Mouse (Mus musculus) ovary, adult 18-20 months (tissue): ENCODE data around the gene Cd99l2.

Experiments
- DNase-seq: peaks from one replicate; pipeline ENCODE4 v3.0.0; 2022; ENCODE audit warnings: low spot score, mixed read lengths

Gene Cd99l2

DNA sequence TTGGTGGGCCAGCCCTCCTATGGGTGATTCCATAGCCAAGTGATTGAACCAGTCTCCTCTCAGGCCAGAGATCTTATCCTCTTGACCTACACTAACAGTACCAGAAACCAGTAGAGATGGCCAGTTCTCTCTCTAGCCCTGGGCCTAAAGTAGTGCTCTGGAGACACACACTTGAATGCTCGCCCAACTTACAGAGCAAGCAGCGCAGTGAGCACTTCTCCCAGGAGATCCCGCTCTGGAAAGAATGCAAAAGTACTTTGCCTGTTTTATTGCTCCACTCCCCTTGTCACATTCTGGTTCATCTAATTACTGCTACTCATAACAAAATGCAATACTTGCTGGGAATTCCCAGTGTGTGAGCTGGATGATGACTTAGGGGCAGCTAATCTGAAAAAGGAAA, 25.2 kb downstream of the Cd99l2 start:
- no peak for DNase-seq

DNA sequence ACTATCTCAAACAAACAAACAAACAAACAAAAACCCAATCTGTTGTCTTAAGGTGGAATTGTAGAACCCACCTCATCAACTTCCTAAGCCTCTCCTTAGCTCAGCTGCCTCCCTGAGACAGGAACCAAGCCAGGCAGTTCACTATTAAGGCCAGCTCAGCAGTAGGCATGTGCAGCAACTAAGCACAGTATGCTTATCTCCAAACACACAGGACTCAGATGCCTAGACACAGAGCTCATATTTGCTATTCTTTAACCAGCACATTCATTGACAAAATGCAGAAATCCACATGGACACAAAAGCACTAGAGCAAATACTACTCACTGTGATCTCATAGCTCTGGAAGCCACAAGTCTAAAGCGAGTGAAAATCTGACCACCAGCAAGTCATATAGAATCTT, 27.2 kb downstream of the Cd99l2 start:
- DNase-seq = no peak

DNA sequence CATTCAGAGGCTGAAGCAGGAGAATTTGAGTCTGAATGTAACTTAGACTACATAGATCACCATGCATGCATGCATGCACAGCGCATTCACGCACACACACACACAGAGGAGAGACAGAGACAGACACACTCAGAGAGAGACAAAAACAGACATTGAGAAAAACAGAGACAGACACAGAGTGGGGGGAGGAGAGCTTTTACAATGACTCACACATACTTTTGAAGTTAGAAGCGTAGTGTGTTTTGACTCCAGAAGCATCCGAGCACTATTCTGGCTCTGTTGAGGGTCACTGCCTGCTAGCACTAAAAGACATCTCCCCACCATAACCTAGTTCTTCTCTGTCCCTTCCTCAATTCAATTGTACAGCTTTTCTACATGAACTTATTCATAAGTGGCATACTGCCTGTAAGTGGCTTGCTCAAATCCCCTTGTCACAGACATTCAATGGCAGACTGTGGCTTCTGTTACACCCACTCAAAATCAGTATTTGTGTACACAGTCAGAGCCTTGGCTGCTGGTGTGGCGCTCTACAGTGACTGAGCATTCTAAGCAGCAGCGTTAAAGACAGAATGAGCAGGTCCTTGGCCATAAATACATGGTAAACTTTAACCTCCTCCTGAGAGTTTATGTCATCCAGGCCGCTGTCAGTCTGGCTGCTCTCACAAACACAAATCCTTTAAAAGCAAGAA, 28.4 kb downstream of the Cd99l2 start:
- no peak for DNase-seq

DNA sequence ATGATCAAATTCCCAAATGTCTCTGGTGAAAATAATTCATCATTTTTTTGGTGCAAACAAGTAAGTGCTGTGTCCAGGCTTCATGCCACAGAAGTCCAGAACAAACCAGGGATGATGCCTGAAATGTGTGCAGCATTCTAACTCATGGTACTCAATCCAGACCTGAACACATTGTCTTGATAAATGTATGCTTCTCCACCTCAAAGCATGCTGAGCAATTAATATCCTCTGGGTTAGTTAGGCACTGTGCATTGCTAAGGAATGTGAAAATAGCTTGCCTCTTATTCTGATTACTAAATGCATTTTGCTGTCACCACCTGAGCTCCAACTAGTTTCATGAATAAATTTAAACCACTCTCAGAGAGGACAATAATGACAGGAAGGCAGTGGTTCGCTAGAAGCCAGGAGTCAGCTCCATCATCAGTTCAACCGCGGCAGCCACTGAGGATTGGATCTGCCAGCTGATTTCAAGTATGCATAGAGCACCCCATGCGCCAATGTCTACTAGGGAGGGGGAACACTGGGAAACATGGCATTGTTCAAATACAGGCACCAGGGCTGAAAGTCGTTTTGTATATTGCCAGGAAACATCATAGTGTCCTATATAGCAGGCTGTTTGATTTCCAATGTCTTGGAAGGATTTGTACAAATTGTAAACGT, 36.4 kb downstream of the Cd99l2 start:
- DNase-seq = no peak

DNA sequence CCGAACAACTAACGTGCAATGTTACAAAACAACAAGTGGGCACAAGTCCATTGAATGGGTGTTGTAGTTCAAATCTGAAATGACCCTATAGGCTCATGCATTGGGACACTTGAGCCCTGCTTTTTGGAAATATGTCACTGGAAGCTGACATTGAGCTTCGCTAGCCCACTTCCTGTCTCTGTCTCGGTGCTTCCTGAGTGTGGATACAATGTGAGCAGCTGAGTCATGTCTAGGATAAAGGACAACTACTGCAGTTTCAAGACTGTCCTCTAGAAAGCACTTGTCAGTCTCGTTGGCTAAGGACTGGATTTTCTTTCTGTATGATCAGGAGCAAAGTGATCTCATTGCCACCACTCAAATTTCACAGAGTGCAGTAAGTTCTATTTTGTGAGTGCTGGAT, 49.7 kb downstream of the Cd99l2 start:
- DNase-seq = no peak

DNA sequence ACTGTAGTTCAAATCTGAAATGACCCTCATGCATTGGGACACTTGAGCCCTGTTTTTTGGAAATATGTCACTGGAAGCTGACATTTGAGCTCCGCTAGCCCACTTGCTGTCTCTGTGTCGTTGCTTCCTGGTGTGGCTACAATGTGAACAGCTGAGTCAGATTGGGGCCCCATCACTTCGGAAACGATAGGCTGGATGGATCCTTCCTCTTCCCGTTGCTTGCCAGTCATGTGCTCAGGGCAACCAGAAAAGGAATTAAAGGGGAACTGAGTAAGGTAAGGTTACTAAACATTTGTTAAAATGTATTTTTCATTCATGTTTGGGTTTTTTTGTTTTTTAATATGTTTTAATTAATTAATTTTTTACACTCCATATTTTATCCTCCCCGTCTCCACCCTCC, 53.2 kb downstream of the Cd99l2 start:
- DNase-seq = no peak

DNA sequence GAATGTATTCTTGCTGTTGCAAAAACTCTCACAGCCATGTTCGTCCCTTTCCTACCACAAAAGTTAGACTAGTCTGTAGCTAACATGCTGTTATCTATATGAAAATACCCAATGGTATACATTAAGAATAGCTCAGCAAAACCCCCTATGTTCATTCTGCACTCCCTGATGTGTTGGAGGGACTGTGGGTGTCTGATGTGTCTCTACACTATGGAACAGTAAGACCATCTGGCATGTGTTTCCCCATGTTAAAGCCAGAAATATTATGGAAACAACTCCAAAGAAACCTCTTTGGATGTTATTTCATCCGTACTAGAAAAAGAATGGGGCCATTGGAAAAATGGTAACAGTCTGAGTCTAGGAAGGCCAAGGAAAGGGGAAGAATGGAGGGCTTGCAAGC, 57.1 kb downstream of the Cd99l2 start:
- DNase-seq = no peak

DNA sequence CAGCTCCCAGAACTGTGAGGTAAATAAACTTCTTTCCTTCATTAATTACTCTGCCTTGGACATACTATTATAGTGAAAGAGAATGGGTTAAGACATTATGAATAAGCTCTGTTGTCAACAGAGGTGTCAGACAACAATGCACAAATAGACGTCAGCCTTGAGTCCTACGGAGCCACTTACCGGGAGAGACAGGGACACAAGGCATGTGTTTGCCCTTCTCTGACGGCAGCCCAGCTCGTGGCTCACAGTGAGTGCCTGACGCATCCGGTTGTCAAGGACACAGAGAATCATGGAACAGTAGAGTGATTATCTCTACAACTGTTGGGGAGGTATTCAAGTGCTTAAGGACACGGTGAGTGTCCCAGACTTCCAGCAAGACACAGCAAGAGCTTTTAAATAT, 57.8 kb downstream of the Cd99l2 start:
- DNase-seq = peak; percentile 11

DNA sequence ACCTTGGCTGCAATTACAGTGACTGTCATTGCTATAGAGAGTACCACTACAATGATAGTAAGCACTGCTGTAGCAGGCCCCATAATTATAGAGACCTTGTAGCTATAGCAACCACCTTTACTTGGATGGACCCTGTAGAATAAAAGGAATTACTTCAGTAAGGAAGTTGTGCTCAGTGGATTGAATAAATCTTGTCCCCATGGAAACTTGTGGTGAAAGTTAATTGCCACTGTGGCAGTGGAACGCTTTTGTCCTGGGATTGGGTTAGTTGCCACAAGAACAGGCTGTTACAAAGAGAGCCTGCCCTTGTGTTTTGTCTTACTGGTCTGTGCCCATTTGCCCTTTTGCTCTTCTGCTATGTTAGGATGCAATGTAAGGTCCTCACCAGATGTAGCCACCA, 58.2 kb downstream of the Cd99l2 start:
- DNase-seq = no peak

DNA sequence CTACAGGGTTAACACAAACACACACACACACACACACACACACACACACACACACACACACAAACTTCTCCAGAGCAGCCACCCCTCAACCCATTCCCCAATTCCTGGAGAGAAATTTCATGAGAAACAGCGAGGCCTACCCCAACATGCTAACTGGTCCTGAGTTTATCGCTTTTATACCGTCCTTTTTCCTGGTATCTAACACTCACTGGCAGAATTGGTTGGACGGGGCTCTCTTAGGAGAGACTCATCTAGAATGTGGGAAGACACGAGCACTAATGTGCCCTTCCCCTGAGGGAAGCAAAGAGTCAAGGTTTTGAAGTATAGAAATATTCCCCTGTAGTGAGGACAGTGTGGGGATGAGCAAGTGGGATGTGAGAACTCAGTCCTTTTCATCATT, 61.7 kb downstream of the Cd99l2 start:
- DNase-seq = no peak

DNA sequence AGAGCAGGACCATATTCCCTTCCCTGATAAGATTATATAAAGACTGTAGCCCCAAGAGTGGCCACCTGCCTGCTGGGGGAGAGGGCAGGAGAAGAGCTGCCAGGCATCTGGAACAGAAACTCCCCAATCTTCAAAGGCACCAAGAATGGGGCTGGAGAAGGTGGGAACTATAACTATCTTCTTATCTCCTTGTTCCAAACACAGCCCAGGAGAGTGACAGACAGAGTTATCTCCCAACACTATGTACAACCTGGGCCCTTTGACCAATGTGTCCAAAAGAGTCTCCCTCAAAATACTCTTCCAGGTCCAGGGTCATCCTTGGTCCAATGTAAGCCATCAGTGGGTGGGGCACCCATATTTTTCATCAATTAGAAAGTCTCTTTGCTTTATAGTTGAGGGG, 65.2 kb downstream of the Cd99l2 start:
- DNase-seq = no peak

DNA sequence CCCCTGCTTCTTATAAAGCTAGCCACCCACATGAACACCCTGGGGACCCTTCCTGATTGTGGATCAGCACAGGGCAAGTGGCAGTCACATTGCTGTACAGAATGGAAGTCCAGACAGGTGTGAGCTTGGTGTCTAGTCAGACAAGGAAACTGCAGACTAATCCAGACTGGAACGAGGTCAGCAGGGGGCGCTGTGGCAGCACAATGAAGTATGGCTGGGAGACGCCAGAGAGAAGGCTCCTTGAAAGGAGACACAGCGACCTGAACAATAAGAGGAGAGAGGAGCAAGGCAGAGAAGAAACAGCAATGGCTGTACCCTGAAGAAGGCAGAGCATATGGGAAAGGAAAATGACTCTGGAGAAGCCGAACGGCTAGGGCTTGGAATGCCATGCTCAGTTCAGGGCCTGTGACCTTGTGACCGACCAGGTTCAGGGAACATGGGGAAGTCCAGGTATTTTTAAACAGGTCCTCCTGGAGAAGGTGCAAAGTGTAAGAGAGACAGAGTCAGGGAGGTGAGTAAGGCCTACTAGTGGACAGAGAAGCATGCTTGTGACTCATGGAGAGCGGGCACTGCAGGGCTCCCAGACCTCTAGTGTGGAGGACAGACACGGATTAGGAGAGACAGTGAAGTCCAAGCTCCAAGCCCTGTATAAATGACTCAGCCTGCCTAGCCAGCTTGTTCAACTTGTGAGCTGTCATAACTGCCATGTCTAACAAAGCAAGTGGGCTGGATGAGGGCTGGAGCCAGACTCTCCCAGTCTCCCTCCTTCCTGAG, 66.7 kb downstream of the Cd99l2 start:
- peak; percentile 23 for DNase-seq

DNA sequence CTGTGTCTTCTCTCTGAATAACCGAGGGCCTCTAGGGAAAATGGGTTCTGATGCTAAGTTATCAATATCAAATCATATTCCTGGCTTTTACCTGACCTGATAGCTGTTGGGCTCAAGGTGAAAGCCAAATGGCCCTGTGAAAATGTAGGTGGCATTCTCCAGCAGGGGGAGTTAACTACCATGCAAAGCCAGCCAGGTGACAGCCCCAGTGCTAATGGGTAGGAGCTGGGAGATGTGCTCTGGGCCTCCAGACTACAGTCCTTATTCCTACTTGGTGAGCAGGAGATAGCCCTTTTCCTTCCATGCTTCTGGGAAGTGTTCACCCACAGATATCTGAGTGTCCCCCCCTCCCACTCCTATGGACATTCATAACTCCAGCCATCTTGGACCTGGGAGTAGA, 67.8 kb downstream of the Cd99l2 start:
- no peak for DNase-seq

DNA sequence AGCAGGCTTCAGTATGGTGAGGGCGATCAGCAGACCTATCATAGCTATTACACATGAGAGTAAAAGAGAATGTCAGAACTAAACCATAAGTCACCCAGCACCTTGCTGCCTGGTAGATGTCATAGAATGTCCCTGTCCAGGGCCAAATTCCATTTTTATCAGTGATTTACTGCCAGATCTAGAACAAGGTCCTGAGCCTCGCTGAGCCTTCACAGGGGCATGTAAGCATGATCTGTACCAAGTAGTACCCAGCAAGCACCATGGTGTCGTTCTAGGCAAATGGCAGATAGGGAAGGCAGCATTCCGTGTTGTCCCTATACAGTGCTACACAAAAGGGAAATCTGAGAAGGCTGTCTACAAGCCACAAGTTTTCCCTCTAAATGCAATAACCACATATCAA, 79.0 kb downstream of the Cd99l2 start:
- DNase-seq = no peak

DNA sequence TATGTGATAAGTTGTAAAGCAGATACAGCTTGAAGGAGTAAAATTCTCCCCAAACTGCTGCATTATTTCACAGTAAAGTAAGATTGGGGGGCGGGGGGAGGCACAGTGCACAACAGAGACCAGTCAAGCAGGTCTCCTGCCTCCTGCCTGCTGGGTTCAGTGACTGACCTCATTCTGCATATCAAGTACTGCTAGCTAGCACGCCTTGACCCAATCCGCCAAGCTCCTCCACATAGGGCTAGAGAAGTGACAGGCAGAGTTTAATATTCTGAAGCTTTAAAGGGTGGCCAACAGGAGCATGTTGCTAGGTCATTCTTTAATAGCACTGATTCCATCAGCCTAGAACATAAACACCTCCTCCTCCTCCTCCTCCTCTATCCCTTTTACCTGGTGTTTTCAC, 79.9 kb downstream of the Cd99l2 start:
- no peak for DNase-seq

DNA sequence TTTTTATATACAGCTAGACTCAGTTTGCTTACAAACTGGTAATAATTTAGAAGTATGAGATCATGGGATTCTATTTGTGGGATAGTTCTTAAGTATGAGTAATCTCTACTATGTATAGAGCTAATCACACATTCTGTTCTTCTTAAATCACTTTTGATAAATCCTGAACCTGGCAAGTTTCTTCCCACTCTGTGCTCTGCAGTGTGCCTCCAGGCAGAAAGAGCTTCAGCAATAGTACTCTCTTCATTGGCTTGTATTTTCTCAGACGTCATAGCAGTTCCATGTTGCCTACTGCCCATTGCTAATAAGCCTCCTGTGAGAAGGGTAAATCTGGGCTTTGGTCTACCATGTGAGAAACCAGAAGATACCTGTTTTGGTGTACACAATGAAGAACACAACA, 84.3 kb downstream of the Cd99l2 start:
- DNase-seq = no peak

DNA sequence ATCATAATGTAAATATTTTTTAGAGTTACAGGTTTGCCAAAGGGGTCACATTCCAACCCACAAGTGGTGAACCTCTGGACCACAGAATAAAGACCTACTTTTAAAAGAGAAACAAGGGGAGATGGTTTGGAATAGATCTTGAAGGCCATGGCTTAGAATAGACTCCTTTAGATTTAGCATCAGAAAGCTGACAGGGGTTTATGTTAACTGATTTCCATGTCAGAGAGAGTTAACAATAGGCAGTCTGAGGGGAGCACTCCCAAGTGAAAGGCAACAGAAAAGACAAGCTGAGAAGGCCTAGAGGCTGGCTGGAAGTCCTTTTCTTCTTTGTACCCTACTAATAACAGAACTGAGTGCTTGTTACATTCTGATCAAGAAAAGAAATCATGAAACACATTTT, 86.4 kb downstream of the Cd99l2 start:
- DNase-seq = no peak

DNA sequence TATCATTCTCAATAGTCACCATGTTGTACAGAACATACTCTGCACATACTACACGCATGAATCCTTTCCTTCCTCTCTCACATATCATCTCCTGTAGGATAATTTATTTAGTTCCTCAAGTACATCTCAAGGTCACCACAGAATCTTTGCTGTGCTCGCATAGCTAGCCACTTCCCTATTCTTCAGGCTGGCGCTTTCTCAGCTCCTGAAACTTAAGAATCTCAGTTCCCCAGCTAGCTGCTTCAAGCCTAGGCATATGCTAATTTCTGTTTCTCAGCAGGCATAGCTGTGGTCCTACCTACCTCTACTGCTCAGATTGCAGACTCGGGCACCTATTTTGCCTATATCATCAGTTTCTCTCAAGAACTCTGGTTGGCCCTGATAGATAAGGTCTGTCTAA, 96.3 kb downstream of the Cd99l2 start:
- DNase-seq = no peak

DNA sequence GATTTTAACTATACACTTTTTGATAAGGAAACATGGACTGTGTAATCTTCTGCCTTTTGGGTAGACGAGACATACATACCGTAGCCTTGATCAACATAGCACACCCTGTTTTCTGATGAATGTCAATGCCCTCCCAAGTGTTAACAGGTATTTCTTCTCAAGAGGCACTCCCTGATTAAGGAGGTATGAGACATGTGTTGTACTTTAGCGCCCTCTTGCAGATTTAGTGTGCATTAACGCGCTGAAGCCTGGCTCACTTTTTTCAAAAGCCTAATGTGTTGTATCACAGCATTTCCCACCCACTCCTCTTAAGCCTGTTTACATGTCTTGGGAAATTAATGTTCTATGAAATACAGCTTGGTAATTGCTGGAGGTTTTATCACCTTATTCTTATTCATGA, 111.1 kb downstream of the Cd99l2 start:
- no peak for DNase-seq

DNA sequence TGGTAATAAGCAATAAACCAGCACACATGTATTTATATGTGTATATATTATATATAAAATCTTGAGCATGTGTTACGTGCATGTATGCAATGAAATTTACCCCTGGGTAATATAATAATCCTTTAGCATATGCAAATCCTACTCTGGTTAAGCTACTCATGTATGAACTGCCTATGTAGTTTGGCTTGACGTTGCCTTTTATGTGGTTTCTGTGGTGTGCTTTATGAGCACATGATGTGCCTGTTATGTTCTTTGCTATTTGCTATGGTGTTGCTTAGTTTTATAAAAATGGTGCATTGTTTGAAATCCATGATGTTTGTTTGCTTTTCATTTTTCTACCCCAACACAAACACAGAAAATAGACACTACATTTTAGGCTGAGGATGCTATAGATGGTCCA, 114.2 kb downstream of the Cd99l2 start:
- no peak for DNase-seq

DNA sequence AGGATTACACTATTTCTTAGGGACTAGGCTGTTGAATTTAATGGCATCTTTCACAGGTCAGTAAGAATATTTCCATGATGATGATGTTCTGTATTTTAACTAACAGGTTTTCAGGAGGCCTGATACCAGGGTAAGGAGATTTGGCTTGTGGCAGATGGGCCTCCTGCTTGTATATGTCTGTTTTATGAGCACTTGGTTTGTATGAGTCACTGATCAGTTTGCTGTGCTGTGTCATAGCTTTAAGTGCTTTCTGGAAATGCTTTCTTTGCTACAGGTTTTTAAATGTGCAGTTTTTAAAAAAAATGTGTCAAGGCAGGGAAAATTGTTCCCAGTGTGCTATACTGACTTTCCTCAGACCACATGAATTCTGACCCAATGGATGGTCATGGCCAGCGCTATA, 115.9 kb downstream of the Cd99l2 start:
- DNase-seq = no peak
